Mouse (Mus musculus) embryo, embryonic 10.5 days (tissue): ENCODE measurements at regions not wholly inside any gene's neighbourhood (a gene's known extent, or its start where the extent isn't known, plus 50 kb on each side); places are given as distances from the start of the nearest gene placed in this dataset.

Experiments used
- DNase-seq: peaks from one replicate; pipeline ENCODE4 v3.0.0-alpha.2; 2015; ENCODE audit warnings: low spot score

- DNase-seq: no peak
These were observed 185.7 kb downstream of the Hace1 start for GRCm38 (mm10) chr10:45763160-45763955.

- DNase-seq: peak; percentile 40
These were observed 202.1 kb downstream of the Hace1 start for GRCm38 (mm10) chr10:45779720-45780119.

- no peak for DNase-seq
These were observed 205.4 kb downstream of the Hace1 start for GRCm38 (mm10) chr10:45783026-45783425.

GRCm38 (mm10) chr10:45783461-45784149 is 206.0 kb downstream of the Hace1 start:
- DNase-seq: peak; percentile 83

GRCm38 (mm10) chr10:45784150-45784479 is 206.5 kb downstream of the Hace1 start:
- DNase-seq: peak; percentile 90

GRCm38 (mm10) chr10:45784575-45784974 is 206.9 kb downstream of the Hace1 start:
- no peak for DNase-seq

- DNase-seq: no peak
These were observed 210.7 kb downstream of the Hace1 start for GRCm38 (mm10) chr10:45788356-45788755.

- DNase-seq: no peak
These were observed 218.0 kb downstream of the Hace1 start for GRCm38 (mm10) chr10:45795582-45795981.

- DNase-seq: peak; percentile 94
These were observed 222.6 kb downstream of the Hace1 start for GRCm38 (mm10) chr10:45800070-45800851.

GRCm38 (mm10) chr10:45801463-45801862 is 223.8 kb downstream of the Hace1 start:
- no peak for DNase-seq

GRCm38 (mm10) chr10:45806984-45807827 is 229.6 kb downstream of the Hace1 start:
- peak; percentile 70 for DNase-seq

GRCm38 (mm10) chr10:45811882-45812281 is 234.3 kb downstream of the Hace1 start:
- DNase-seq: peak; percentile 60

- no peak for DNase-seq
These were observed 236.2 kb downstream of the Hace1 start for GRCm38 (mm10) chr10:45813804-45814203.

- no peak for DNase-seq
These were observed 239.1 kb downstream of the Hace1 start for GRCm38 (mm10) chr10:45816679-45817078.

- DNase-seq: no peak
These were observed 243.5 kb downstream of the Hace1 start for GRCm38 (mm10) chr10:45820986-45821655.

- no peak for DNase-seq
These were observed 244.6 kb downstream of the Hace1 start for GRCm38 (mm10) chr10:45822251-45822650.

GRCm38 (mm10) chr10:45823612-45824011 is 246.0 kb downstream of the Hace1 start:
- no peak for DNase-seq

GRCm38 (mm10) chr10:45848654-45849053 is 271.0 kb downstream of the Hace1 start:
- DNase-seq: no peak

- DNase-seq: no peak
These were observed 272.2 kb downstream of the Hace1 start for GRCm38 (mm10) chr10:45849841-45850240.

- DNase-seq: no peak
These were observed 273.0 kb downstream of the Hace1 start for GRCm38 (mm10) chr10:45850625-45851024.

- no peak for DNase-seq
These were observed 275.1 kb downstream of the Hace1 start for GRCm38 (mm10) chr10:45852688-45853087.
